Mouse (Mus musculus): Measurements from ENCODE around the gene Cnnm1. TPM values are rescaled to one million over a fixed set of nuclear protein-coding genes. Genes with fewer than 3 reads are reported as not detected.

The Cnnm1 gene
- total and polyA plus RNA-seq, 3 experiments = not detected

DNA sequence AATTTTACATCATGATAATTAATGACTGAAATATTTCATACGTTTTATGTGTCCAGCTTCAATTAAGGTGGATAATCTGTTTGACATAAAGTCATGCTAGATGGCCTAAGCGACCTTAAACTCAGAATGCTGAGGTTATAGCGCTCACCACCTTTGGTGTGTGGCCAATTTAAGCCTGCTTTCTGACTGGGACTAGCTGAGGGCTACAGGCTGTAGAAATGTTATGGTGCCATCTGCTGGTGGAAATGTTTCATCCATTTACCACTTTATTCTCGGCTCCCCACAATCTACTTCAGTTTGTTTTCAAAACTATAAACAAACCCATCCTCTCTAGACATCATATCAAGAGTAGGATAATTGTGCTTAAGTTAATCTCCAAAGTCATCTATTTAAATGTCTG is 43.9 kb upstream of the Cnnm1 start (continued):
- TF ChIP-seq JUN (IDR thresholded peaks at IDR 0.05; ENCODE audit: insufficient read depth, low read depth, low read length) (no peak), ELF1 (IDR thresholded peaks at IDR 0.05; ENCODE audit: low read depth, low read length) (no peak)

DNA sequence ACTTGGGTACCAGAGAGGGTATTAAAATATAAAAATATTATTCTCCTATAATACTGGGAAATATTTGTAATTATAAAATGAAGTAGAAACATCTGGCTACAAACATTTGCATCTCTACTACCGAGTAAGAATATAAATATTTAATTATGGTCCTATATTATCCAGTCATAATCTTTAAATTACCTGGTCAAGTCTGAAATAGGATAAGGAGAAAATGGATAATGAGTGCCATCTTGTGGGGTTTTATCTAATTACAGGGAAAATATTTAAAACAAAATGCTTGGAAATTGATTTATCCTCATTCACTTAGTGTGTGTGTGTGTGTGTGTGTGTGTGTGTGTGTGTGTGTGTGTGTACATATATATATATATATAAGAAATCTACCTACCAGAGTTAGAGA is 33.1 kb upstream of the Cnnm1 start:
- H3K9ac ChIP-seq (ENCODE audit: insufficient read depth, low read depth) = no peak overlapping the region

DNA sequence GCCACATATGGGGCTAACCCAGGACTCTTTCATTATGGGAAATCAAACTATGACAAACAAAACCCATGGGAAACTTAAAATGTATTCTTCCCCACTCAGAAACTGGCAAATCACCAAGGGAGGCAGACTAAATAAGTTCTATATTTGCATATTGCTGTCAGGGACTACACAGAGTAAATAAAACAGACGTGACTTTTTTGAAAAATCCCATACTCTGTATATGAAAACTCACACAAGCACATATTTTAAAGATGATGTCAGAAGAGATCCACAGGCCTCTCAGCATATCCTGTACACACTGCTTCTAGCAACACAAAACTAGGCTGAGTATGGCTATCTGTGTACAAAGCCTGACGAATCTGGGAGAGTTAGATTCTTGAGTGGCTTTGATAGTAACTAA is 24.7 kb upstream of the Cnnm1 start:
- Histone ChIP-seq H3K27ac (ENCODE audit: insufficient read depth, low read depth) (no peak overlapping the region), H3K9ac (ENCODE audit: insufficient read depth, low read depth) (no peak overlapping the region), H3K4me2 (ENCODE audit: insufficient read depth, low read depth, poor library complexity, severe bottlenecking) (no peak overlapping the region), H3K27me3 (replicated peaks) (no peaks in the 10 kb centered on the region), H3K4me3 (replicated peaks in 1 of 3; ENCODE audit: low read depth in 2 of 3, low read length in 2 of 3, poor library complexity in 1 of 3) (no peak overlapping the region), H3K4me1 (ENCODE audit: control insufficient read depth in 1 of 2, insufficient read depth in 2 of 2) (no peaks in the 10 kb centered on the region), H3K9me3 (replicated peaks; ENCODE audit: low read length) (no peaks in the 10 kb centered on the region), H3K79me2 (replicated peaks; ENCODE audit: control insufficient read depth, extremely low read depth, insufficient read depth, poor library complexity, severe bottlenecking) (no peaks in the 10 kb centered on the region), H3K36me3 (replicated peaks in 1 of 2; ENCODE audit: control insufficient read depth in 1 of 2, insufficient read depth in 1 of 2, low read length in 1 of 2) (no peaks in the 10 kb centered on the region)
- TF ChIP-seq BHLHE40 (IDR thresholded peaks at IDR 0.05; ENCODE audit: low read depth, low read length) = no peak
- TF ChIP-seq NRF1 (IDR thresholded peaks at IDR 0.05; ENCODE audit: low read depth, low read length) = no peak
- TF ChIP-seq MAX (IDR thresholded peaks at IDR 0.05; ENCODE audit: low read length) = no peak
- TF ChIP-seq SIN3A (IDR thresholded peaks at IDR 0.05; ENCODE audit: low read length) = no peak
- TF ChIP-seq RAD21 (IDR thresholded peaks at IDR 0.05; ENCODE audit: low read depth, low read length) = no peak
- no peak for TF ChIP-seq MYC (IDR thresholded peaks at IDR 0.05; ENCODE audit: low read depth, low read length)
- TF ChIP-seq TBP (conservative IDR thresholded peaks at IDR 0.05; ENCODE audit: low read depth, low read length) = no peak
- no peak for TF ChIP-seq UBTF (IDR thresholded peaks at IDR 0.05; ENCODE audit: low read depth, low read length)
- no peak for TF ChIP-seq POLR2A (IDR thresholded peaks at IDR 0.05; ENCODE audit: low read depth, low read length)
- TF ChIP-seq ZMIZ1 (IDR thresholded peaks at IDR 0.05; ENCODE audit: low read depth, low read length) = no peak
- TF ChIP-seq E2F4 (IDR thresholded peaks at IDR 0.05; ENCODE audit: insufficient replicate concordance, low read depth, low read length) = no peak
- TF ChIP-seq TCF12 (IDR thresholded peaks at IDR 0.05; ENCODE audit: low read depth, low read length) = no peak
- no peak for TF ChIP-seq ZKSCAN1 (IDR thresholded peaks at IDR 0.05; ENCODE audit: borderline replicate concordance, low read depth, low read length)
- no peak for TF ChIP-seq MAFK (IDR thresholded peaks at IDR 0.05; ENCODE audit: insufficient replicate concordance, low read length)
- no peak for TF ChIP-seq EP300 (IDR thresholded peaks at IDR 0.05; ENCODE audit: low read length)
- TF ChIP-seq NELFE (IDR thresholded peaks at IDR 0.05; ENCODE audit: low read depth, low read length) = no peak
- in situ Hi-C loops (cut with MboI; ENCODE audit: low pct_ligation_motif_present, low pct_unique_long_range_greater_than_20kb, low sequenced_read_pairs) = no loop called here
- no peak for DNase-seq (ENCODE audit: extremely low read depth)
- dilution Hi-C loops (cut with MboI; ENCODE audit: extremely low pct_ligation_motif_present, extremely low pct_unique_long_range_greater_than_20kb, low sequenced_read_pairs) = no loop called here

More for the DNA sequence above, 33.1 kb upstream of the Cnnm1 start:
- DNase-seq (ENCODE audit: extremely low read depth) = no peak
- Histone ChIP-seq H3K9me3 (replicated peaks; ENCODE audit: low read length) (no peaks in the 10 kb centered on the region), H3K4me3 (replicated peaks in 1 of 3; ENCODE audit: low read depth in 2 of 3, low read length in 2 of 3, poor library complexity in 1 of 3) (no peak overlapping the region), H3K27ac (ENCODE audit: insufficient read depth, low read depth) (no peak overlapping the region), H3K36me3 (replicated peaks in 1 of 2; ENCODE audit: control insufficient read depth in 1 of 2, insufficient read depth in 1 of 2, low read length in 1 of 2) (no peaks in the 10 kb centered on the region), H3K79me2 (replicated peaks; ENCODE audit: control insufficient read depth, extremely low read depth, insufficient read depth, poor library complexity, severe bottlenecking) (no peaks in the 10 kb centered on the region), H3K4me2 (ENCODE audit: insufficient read depth, low read depth, poor library complexity, severe bottlenecking) (no peak overlapping the region), H3K27me3 (replicated peaks) (no peaks in the 10 kb centered on the region), H3K4me1 (ENCODE audit: control insufficient read depth in 1 of 2, insufficient read depth in 2 of 2) (peaks cover 0 to 12% of the 10 kb centered on the region in 2 experiments; a peak in 2 of 4 replicates)
- TF ChIP-seq RAD21 (IDR thresholded peaks at IDR 0.05; ENCODE audit: low read depth, low read length) (peak; percentile 59), CTCF (conservative IDR thresholded peaks at IDR 0.05 in 1 of 2, IDR thresholded peaks at IDR 0.05 in 1 of 2; ENCODE audit: low read depth in 2 of 2, low read length in 2 of 2) (peak in 1 of 2 experiments; percentile 47; a peak in 2 of 4 replicates), NELFE (IDR thresholded peaks at IDR 0.05; ENCODE audit: low read depth, low read length) (no peak)
- dilution Hi-C loops (cut with MboI; ENCODE audit: extremely low pct_ligation_motif_present, extremely low pct_unique_long_range_greater_than_20kb, low sequenced_read_pairs) (no loop called here), in situ Hi-C loops (cut with MboI; ENCODE audit: low pct_ligation_motif_present, low pct_unique_long_range_greater_than_20kb, low sequenced_read_pairs) (no loop called here)

Data from CH12.LX (cell line).